Mouse (Mus musculus) heart, postnatal 0 days (tissue): ENCODE data around the gene 2310057M21Rik. TPM values are rescaled to one million over a fixed set of nuclear protein-coding genes. Genes with fewer than 3 reads are reported as not detected.
"Not testable (repeated sequence)": the region's sequence is repeated elsewhere in the genome, so short reads cannot be mapped to it uniquely, and the experiment has no call there.

Experiments
- ATAC-seq: fragments of 200-750 bp; cut with Nextera tagmentation; 2 replicates; pipeline ENCODE4 v1.8.0; 2017; ENCODE audit warnings: low read depth, moderate number of reproducible peaks, moderate library complexity; ENCODE audit not compliant: insufficient read depth
- DNase-seq: peaks from one replicate; pipeline ENCODE4 v3.0.0-alpha.2; 2016; ENCODE audit warnings: low spot score
- H3K27ac ChIP-seq: fragments of 300-500 bp; sonication (generic); 2 replicates; pipeline ENCODE4 v1.5.1; 2014; ENCODE audit warnings: low read depth, mild to moderate bottlenecking
- H3K27me3 ChIP-seq: fragments of 300-500 bp; sonication (generic); 2 replicates; pipeline ENCODE4 v1.6.1; 2014; ENCODE audit warnings: low read length, mixed read lengths; ENCODE audit not compliant: control insufficient read depth, insufficient read depth
- H3K36me3 ChIP-seq: fragments of 300-500 bp; sonication (generic); replicated peaks from 2 replicates; pipeline ENCODE4 v1.6.1; 2014; ENCODE audit warnings: low read length, mixed read lengths; ENCODE audit not compliant: control insufficient read depth, insufficient read depth
- H3K4me1 ChIP-seq: fragments of 300-500 bp; sonication (generic); 2 replicates; pipeline ENCODE4 v1.6.1; 2014; ENCODE audit warnings: antibody characterized with exemption; ENCODE audit not compliant: control insufficient read depth, insufficient read depth
- H3K4me2 ChIP-seq: fragments of 300-500 bp; sonication (generic); 2 replicates; pipeline ENCODE4 v1.6.1; 2014; ENCODE audit warnings: low read depth, mild to moderate bottlenecking, low read length, moderate library complexity
- H3K4me3 ChIP-seq: fragments of 300-500 bp; sonication (generic); 2 replicates; pipeline ENCODE4 v1.5.1; 2014; ENCODE audit warnings: low read depth, low read length
- H3K9ac ChIP-seq: fragments of 300-500 bp; sonication (generic); replicated peaks from 2 replicates; pipeline ENCODE4 v1.6.1; 2014; ENCODE audit warnings: low read depth, low read length, mixed read lengths
- H3K9me3 ChIP-seq: fragments of 300-500 bp; sonication (generic); replicated peaks from 2 replicates; pipeline ENCODE4 v1.6.1; 2016; ENCODE audit warnings: low read length; ENCODE audit not compliant: control insufficient read depth
- CTCF ChIP-seq: IDR thresholded peaks from 2 replicates; pipeline ENCODE4 v1.5.1; 2016; ENCODE audit warnings: antibody characterized with exemption, control low read depth, low read depth
- EP300 ChIP-seq: IDR thresholded peaks from 2 replicates; pipeline ENCODE4 v1.6.1; 2016; ENCODE audit warnings: antibody characterized with exemption, low read depth
- WGBS: fragments of 180-500 bp; shearing (Covaris S2); extraction: QIAGEN DNeasy Blood & Tissue Kit; methylation state at CpG from one replicate; pipeline ENCODE4 v1.1.7; 2014; 5-methylcytosine and 5-hydroxymethylcytosine counted together
- polyA plus RNA-seq: library from polyadenylated mRNA; unstranded; fragments of >200 nt; fragmentation: Nextera tagmentation; extraction: Ambion mirVana; gene quantifications from 2 replicates; pipeline ENCODE4 v1.2.1, GENCODE M21; 2015
- total RNA-seq: library from RNA; depleted of rRNA; stranded (reverse); fragments of >200 nt; gene quantifications from 2 replicates; pipeline ENCODE4 v1.2.3, GENCODE M21; 2014; ENCODE audit warnings: low replicate concordance

The 2310057M21Rik gene
- total and polyA plus RNA-seq, 2 experiments from 2014 or later, result 4.2 to 15.0 TPM

DNA sequence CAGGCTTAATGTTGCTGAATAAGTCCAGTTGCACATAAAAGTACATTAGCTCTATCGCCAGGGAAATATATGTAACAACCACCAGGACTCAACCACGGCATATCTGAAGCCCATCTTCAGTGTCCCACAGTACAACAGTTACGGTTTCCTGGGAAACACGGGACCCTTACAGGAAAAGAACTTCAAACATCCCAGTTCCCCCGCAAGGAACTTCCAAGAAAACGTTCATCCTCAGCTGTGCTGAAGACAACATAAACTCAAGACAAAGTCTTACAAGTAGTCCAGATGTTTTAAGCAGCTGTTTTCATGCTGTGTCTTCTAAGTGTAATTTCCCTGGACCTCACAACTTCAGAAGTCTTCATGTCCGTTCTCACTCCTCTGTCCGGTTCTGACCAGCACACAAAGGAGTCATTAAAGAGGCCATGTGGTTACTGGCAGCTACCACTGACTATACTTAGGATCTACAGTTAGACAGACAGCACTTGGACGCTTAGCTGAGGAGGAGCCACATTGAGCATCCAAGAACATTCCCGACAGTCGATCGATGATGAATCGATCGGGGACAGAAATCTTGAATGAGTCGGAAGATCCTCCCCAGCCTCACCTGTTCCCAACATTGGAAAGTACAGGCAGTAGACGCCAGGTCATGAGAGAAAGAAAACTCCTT, 46.9 kb upstream of the 2310057M21Rik start:
- H3K9ac ChIP-seq, result peak overlapping the region; percentile 98
- H3K9me3 ChIP-seq, result no peaks in the 10 kb centered on the region
- H3K36me3 ChIP-seq, result no peaks in the 10 kb centered on the region
- H3K4me3 ChIP-seq, result peak overlapping the region; percentile 96
- DNase-seq (no peak), ATAC-seq (no peak)
- TF ChIP-seq EP300 (no peak), CTCF (no peak)
- no peaks in the 10 kb centered on the region for H3K27me3 ChIP-seq
- peak overlapping the region; percentile 88; the same call in 1 of the 2 replicates for H3K27ac ChIP-seq
- WGBS, result 9% methylated on average over 16 of the region's 16 CpGs
- peak overlapping the region; percentile 90 for H3K4me2 ChIP-seq
- H3K4me1 ChIP-seq, result peaks cover 14% of the 10 kb centered on the region

DNA sequence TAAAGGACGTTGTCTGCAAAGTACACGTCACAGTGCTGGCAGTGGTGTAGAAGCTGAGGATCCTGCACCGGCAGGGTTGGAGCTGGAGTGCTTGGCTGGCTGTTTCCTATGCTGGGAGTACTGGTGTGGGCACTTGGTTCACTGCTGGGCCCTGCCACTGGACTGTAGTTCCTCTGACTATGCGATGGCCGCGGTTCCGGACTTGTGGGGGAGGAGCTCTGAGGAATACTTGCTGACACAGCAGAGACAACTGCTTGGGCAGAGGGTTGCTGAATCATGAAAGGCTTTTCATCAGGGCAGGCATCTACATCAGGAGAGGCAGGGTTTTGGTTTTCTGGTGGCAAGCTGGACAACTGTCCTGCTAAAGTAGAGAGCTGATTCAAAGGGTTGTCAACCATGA, 29.2 kb upstream of the 2310057M21Rik start:
- not testable (repeated sequence) for H3K4me3 ChIP-seq, H3K9me3 ChIP-seq, H3K27me3 ChIP-seq, DNase-seq, H3K27ac ChIP-seq, ATAC-seq, H3K4me1 ChIP-seq, H3K9ac ChIP-seq, H3K4me2 ChIP-seq
- 79% methylated on average over 6 of the region's 7 CpGs for WGBS
- H3K36me3 ChIP-seq, result peaks cover 37% of the 10 kb centered on the region

DNA sequence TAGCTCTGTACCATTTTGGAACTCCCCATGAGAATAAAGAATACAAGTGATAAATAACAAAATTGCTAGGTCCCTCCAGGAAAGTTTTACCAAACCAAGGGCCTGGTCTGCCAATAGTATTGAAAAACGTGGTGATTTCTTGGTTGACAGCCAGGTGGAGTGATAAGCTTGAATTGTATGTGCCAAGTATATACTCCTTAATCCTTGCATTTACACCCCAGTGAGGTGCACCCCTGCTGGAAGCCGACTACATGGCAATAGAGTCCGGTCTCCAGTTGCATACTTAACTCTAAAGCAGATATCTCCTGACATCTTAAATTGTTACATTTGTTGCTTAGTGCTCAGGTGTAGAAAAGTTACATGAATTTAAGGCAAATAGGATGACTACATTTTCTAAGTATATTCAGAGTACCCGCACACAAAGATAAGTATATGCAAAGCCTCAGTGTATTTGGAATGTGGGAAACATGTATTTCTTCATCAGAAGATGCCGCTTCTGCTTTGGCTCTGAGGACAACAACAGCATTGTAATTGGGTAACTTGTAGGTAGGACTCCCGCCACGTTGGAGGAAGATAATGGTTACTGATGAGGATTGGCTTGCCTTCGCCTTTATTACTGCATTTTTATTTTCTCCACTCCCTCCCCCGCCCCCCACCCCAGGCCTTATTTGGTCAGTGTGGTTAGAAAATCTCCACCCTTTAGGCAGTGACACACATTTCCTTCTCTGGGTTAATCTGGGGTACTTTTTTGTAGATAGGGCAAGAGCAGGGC, 9.5 kb upstream of the 2310057M21Rik start:
- ATAC-seq (no peak), DNase-seq (no peak)
- Histone ChIP-seq H3K4me1 (peaks cover 9% of the 10 kb centered on the region), H3K27ac (peak overlapping the region; percentile 99), H3K9ac (peak overlapping the region; percentile 88), H3K9me3 (no peaks in the 10 kb centered on the region), H3K36me3 (peaks cover 5% of the 10 kb centered on the region; the same call in 1 of the 2 replicates), H3K4me3 (peak overlapping the region; percentile 82), H3K27me3 (no peaks in the 10 kb centered on the region), H3K4me2 (peak overlapping the region; percentile 91)
- 68% methylated on average over 9 of the region's 9 CpGs for WGBS
- TF ChIP-seq CTCF (no peak), EP300 (no peak)

DNA sequence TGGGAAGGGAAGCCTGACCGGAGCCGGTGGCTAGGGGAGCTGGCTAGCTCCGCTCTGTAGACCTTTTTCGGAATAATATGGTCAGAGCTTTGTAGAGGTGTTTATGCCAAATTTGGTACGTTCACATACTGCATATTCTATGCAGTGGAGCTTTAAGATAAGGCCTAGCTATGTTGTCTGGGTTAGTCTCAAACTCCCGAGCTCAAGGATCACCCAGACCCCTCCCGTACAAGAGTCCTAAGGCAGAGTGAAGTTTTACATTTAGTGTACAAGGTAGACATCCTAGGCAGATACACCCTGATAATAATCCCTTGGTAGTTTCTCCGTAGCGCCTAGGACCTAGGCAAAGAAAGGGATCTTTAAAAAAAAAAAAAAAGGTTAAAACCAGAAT, 8.9 kb upstream of the 2310057M21Rik start:
- Histone ChIP-seq H3K4me1 (peaks cover 9% of the 10 kb centered on the region), H3K4me2 (peak overlapping the region; percentile 91), H3K9me3 (no peaks in the 10 kb centered on the region), H3K27me3 (no peaks in the 10 kb centered on the region), H3K4me3 (peak overlapping the region; percentile 82), H3K9ac (peak overlapping the region; percentile 88), H3K27ac (peak overlapping the region; percentile 99), H3K36me3 (peaks cover 5% of the 10 kb centered on the region; the same call in 1 of the 2 replicates)
- 7% methylated on average over 9 of the region's 9 CpGs for WGBS
- TF ChIP-seq CTCF, result no peak
- no peak for TF ChIP-seq EP300
- ATAC-seq, result no peak
- DNase-seq, result no peak

DNA sequence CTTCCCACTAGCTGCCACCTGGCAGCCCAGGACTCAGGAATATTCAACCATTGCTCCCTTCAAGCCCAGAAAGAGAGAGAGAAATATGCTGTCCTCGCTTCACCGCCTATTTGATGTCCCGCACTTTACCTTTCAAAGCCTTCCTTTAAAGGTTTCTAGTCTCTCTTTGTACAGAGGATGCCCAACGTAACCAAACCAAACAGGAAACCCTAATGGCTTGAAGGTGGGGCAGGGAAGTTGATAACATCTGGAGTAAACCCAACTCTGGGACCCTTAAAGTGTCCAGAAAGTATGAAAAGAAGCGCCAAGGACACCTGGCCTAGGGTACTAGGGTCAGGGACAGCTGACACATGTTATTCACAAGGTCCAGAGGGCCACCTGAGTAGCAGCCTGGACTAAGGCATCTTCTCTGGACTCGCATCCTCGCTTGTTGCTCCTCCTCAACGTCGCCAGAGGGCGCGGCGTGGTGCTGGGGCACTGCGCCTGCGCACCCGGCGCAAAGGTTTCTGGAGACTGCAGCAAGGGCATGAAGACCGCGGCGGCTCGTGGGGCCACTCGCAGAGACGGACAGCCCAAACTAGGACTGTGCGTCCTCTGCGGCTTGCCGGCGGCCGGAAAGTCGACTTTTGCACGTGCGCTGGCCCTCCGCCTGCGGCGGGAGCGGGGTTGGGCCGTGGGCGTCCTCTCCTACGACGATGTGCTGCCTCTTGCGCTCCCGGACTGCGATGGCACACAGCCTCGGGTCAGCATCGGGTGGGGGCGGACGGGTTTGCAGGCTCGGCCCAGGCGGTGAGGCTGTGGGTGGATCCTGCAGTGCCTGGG, 8.3 kb upstream of the 2310057M21Rik start, which contains the start of gene Pstk:
Gene Pstk (plus strand): TSS at position 494 of the 822 bp plus-strand sequence.
- Histone ChIP-seq H3K9ac (peak within 1 kb of the TSS; percentile 88), H3K4me2 (peak within 1 kb of the TSS; percentile 91), H3K4me3 (peak within 1 kb of the TSS; percentile 82), H3K9me3 (no peaks in the 10 kb centered on the region), H3K4me1 (peaks cover 9% of the 10 kb centered on the region), H3K36me3 (peaks cover 5% of the 10 kb centered on the region; the same call in 1 of the 2 replicates), H3K27ac (peak within 1 kb of the TSS; percentile 99), H3K27me3 (no peaks in the 10 kb centered on the region)
- 4% methylated on average over 47 of the region's 47 CpGs for WGBS
- DNase-seq (peak; percentile 89), ATAC-seq (peak; percentile 97)
- TF ChIP-seq EP300, result no peak
- peak; percentile 92 for TF ChIP-seq CTCF
